ENCODE assay signal across 11 mouse cellular contexts in the genomic region with DNA sequence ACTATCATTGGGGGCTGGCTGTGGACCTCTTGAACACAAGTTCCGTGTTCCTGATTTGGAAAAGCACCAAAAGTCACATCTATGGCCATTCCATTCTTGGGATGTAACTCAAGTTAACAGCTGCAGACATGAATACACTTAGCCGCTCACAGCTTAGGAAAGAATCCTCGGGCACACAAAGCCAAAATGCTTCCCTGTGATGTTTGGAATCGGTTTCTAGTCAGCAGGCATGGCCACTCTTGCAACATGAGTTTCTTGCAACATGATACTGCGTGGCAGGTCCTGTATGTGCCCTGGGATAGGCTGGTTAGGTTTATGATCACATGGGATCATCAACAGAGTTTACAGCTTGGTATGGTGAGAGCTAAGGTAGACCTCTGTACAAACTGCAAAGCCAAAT.
A peak's percentile ranks its signal among the peaks of the same experiment; 100 is the strongest.
DNase-seq lines count a peak whose midpoint lies in the region; ATAC-seq and TF ChIP-seq lines count a peak whose summit lies in the region.
"Had no signal": no experiment of that assay in that cellular context is flagged by ENCODE, and none has a peak within 500 bp of the region (broad histone marks: within the 10 kb centered on the region; RNA-seq: fewer than 3 reads in every experiment).

No protein-coding gene starts in this region.

- 68% methylated on average over 5 of the region's 5 CpGs for WGBS in kidney, adult 2 months
- 40% methylated on average over 5 of the region's 5 CpGs for WGBS in embryonic facial prominence, embryonic 15.5 days
- WGBS in intestine, embryonic 15.5 days: 71% methylated on average over 5 of the region's 5 CpGs

- no peaks in the 10 kb centered on the region for H3K9me3 ChIP-seq in embryonic facial prominence, embryonic 15.5 days (replicated peaks)
- no peaks in the 10 kb centered on the region for H3K9me3 ChIP-seq in intestine, embryonic 15.5 days
- H3K9me3 ChIP-seq: lung, embryonic 15.5 days had no signal

- H3K27me3 ChIP-seq in kidney, adult 2 months (replicated peaks; ENCODE audit: control insufficient read depth, insufficient read depth, low read length): no peaks in the 10 kb centered on the region
- H3K27me3 ChIP-seq in embryonic facial prominence, embryonic 15.5 days: no peaks in the 10 kb centered on the region
- no peaks in the 10 kb centered on the region for H3K27me3 ChIP-seq in intestine, embryonic 15.5 days (replicated peaks)
- H3K27me3 ChIP-seq: lung, embryonic 15.5 days had no signal

- no peak for TF ChIP-seq CTCF in kidney, adult 2 months (conservative IDR thresholded peaks at IDR 0.05; ENCODE audit: insufficient read depth, insufficient read length, low read depth, low read length)

- no peak for DNase-seq in kidney, adult 2 months
- DNase-seq in kidney, postnatal 25 days: no peak
- DNase-seq in thymus, postnatal 0 days (ENCODE audit: low spot score): no peak
- DNase-seq: cerebellum, postnatal 10 days; layer of hippocampus, postnatal 36 days; thymus, postnatal 36 days had no signal

- peaks cover 51% of the 10 kb centered on the region for H3K4me1 ChIP-seq in kidney, adult 2 months (ENCODE audit: control insufficient read depth, insufficient read depth, low read length)
- H3K4me1 ChIP-seq in embryonic facial prominence, embryonic 15.5 days: no peaks in the 10 kb centered on the region; the same call in 1 of the 2 replicates
- 0 out of 2 replicates have a peak, but pooled peaks cover 8% of the 10 kb centered on the region for H3K4me1 ChIP-seq in intestine, embryonic 15.5 days (replicated peaks)

- no peak overlapping the region for H3K4me3 ChIP-seq in kidney, adult 2 months (ENCODE audit: insufficient read depth, low read depth, low read length)
- no peak overlapping the region for H3K4me3 ChIP-seq in embryonic facial prominence, embryonic 15.5 days (replicated peaks)
- H3K4me3 ChIP-seq in intestine, embryonic 15.5 days (replicated peaks): no peak overlapping the region
- H3K4me3 ChIP-seq: lung, embryonic 15.5 days had no signal

- H3K9ac ChIP-seq in embryonic facial prominence, embryonic 15.5 days: no peak overlapping the region
- H3K9ac ChIP-seq in intestine, embryonic 15.5 days: no peak overlapping the region
- H3K9ac ChIP-seq: lung, embryonic 15.5 days had no signal

- ATAC-seq in embryonic facial prominence, embryonic 15.5 days (ENCODE audit: insufficient number of reproducible peaks, low FRiP score, low TSS enrichment, low read depth): peak; percentile 69; the same call in 1 of the 2 replicates
- peak; percentile 54; the same call in 1 of the 2 replicates for ATAC-seq in intestine, embryonic 15.5 days
- peak; percentile 79 for ATAC-seq in monocyte, adult 5-6 weeks (replicated peaks; ENCODE audit: insufficient number of reproducible peaks, low FRiP score, low TSS enrichment, poor library complexity, severe bottlenecking)
- ATAC-seq in cerebellum, adult (ENCODE audit: insufficient number of reproducible peaks, low FRiP score, low TSS enrichment): no peak

- H3K4me2 ChIP-seq in embryonic facial prominence, embryonic 15.5 days (replicated peaks): no peak overlapping the region
- H3K4me2 ChIP-seq in intestine, embryonic 15.5 days (replicated peaks): no peak overlapping the region
- H3K4me2 ChIP-seq: lung, embryonic 15.5 days had no signal

- H3K36me3 ChIP-seq in kidney, adult 2 months (ENCODE audit: control insufficient read depth, insufficient read depth, low read length): no peaks in the 10 kb centered on the region
- H3K36me3 ChIP-seq in embryonic facial prominence, embryonic 15.5 days: no peaks in the 10 kb centered on the region
- no peaks in the 10 kb centered on the region for H3K36me3 ChIP-seq in intestine, embryonic 15.5 days
- H3K36me3 ChIP-seq: lung, embryonic 15.5 days had no signal

- no peak for TF ChIP-seq POLR2A in kidney, adult 2 months (IDR thresholded peaks at IDR 0.05; ENCODE audit: low read depth, low read length)

- H3K27ac ChIP-seq in kidney, adult 2 months (ENCODE audit: insufficient read depth, low read depth, low read length): peak overlapping the region; percentile 91
- no peak overlapping the region for H3K27ac ChIP-seq in embryonic facial prominence, embryonic 15.5 days (replicated peaks)
- H3K27ac ChIP-seq in intestine, embryonic 15.5 days: no peak overlapping the region
- H3K27ac ChIP-seq: lung, embryonic 15.5 days had no signal
